Comparison of ENCODE assay signal across 22 mouse cellular contexts in genomic region chr7:121491455-121492005, GRCm38 (mm10).
DNase-seq lines count a peak whose midpoint lies in the region; ATAC-seq and TF ChIP-seq lines count a peak whose summit lies in the region.
"Had no signal": no experiment of that assay in that cellular context is flagged by ENCODE, and none has a peak within 500 bp of the region (broad histone marks: within the 10 kb centered on the region; RNA-seq: fewer than 3 reads in every experiment).

No protein-coding gene starts in this region.

- H3K4me1 ChIP-seq in midbrain, embryonic 13.5 days (replicated peaks) = peaks cover 8% of the 10 kb centered on the region; the same call in 1 of the 2 replicates
- H3K4me1 ChIP-seq in midbrain, embryonic 10.5 days = no peaks in the 10 kb centered on the region
- peaks cover 24% of the 10 kb centered on the region for H3K4me1 ChIP-seq in limb, embryonic 10.5 days
- no peaks in the 10 kb centered on the region; the same call in 1 of the 2 replicates for H3K4me1 ChIP-seq in kidney, adult 2 months (ENCODE audit: control insufficient read depth, insufficient read depth, low read length)
- H3K4me1 ChIP-seq: kidney, embryonic 15.5 days; stomach, embryonic 15.5 days had no signal

- TF ChIP-seq CTCF in kidney, adult 2 months (conservative IDR thresholded peaks at IDR 0.05; ENCODE audit: insufficient read depth, insufficient read length, low read depth, low read length) = no peak

- no peak overlapping the region for H3K4me2 ChIP-seq in midbrain, embryonic 13.5 days (replicated peaks)
- H3K4me2 ChIP-seq: hindbrain, embryonic 14.5 days; kidney, embryonic 15.5 days; neural tube, embryonic 15.5 days; stomach, embryonic 15.5 days had no signal

- H3K9me3 ChIP-seq in midbrain, embryonic 13.5 days = no peaks in the 10 kb centered on the region
- H3K9me3 ChIP-seq in midbrain, embryonic 10.5 days (replicated peaks) = no peaks in the 10 kb centered on the region
- no peaks in the 10 kb centered on the region for H3K9me3 ChIP-seq in limb, embryonic 10.5 days (replicated peaks)
- H3K9me3 ChIP-seq: kidney, embryonic 15.5 days; neural tube, embryonic 15.5 days; stomach, embryonic 15.5 days had no signal

- peak; percentile 24 for DNase-seq in embryo, embryonic 11 days
- DNase-seq in embryo, embryonic 10 days (ENCODE audit: low spot score) = no peak
- DNase-seq in midbrain, embryonic 10.5 days (ENCODE audit: low spot score) = no peak
- peak; percentile 57 for DNase-seq in limb, embryonic 10.5 days (ENCODE audit: low spot score)
- no peak for DNase-seq in kidney, adult 2 months
- no peak for DNase-seq in left cerebral cortex, postnatal 14 days (ENCODE audit: low spot score in 2 of 2)
- DNase-seq: adrenal gland, postnatal 14 days; cerebellum, adult 11 months; cerebellum, adult 9-11 months; kidney, postnatal 36 days; layer of hippocampus, postnatal 36 days; lung, postnatal 4 days; right cerebral cortex, adult 18-20 months; thymus, postnatal 36 days had no signal

- no peak overlapping the region for H3K9ac ChIP-seq in midbrain, embryonic 13.5 days (replicated peaks)
- H3K9ac ChIP-seq: hindbrain, embryonic 14.5 days; kidney, embryonic 15.5 days; neural tube, embryonic 15.5 days; stomach, embryonic 15.5 days had no signal

- 0 out of 2 replicates have a peak overlapping the region, but pooled peaks have one; percentile 7 for H3K27ac ChIP-seq in midbrain, embryonic 13.5 days
- no peak overlapping the region for H3K27ac ChIP-seq in midbrain, embryonic 10.5 days (replicated peaks)
- H3K27ac ChIP-seq in limb, embryonic 10.5 days = peak overlapping the region; percentile 50
- no peak overlapping the region for H3K27ac ChIP-seq in kidney, adult 2 months (ENCODE audit: insufficient read depth, low read depth, low read length)
- H3K27ac ChIP-seq: hindbrain, embryonic 14.5 days; kidney, embryonic 15.5 days; neural tube, embryonic 15.5 days; stomach, embryonic 15.5 days had no signal

- WGBS in midbrain, embryonic 13.5 days = 49% methylated on average over 3 of the region's 3 CpGs
- WGBS in midbrain, embryonic 10.5 days = 63% methylated on average over 3 of the region's 3 CpGs
- WGBS in limb, embryonic 10.5 days = 21% methylated on average over 3 of the region's 3 CpGs
- 41% methylated on average over 3 of the region's 3 CpGs for WGBS in kidney, adult 2 months

- no peak overlapping the region for H3K4me3 ChIP-seq in midbrain, embryonic 13.5 days (replicated peaks)
- no peak overlapping the region for H3K4me3 ChIP-seq in midbrain, embryonic 10.5 days
- no peak overlapping the region for H3K4me3 ChIP-seq in limb, embryonic 10.5 days
- H3K4me3 ChIP-seq in kidney, adult 2 months (ENCODE audit: insufficient read depth, low read depth, low read length) = no peak overlapping the region
- H3K4me3 ChIP-seq: kidney, embryonic 15.5 days; myocyte; neural tube, embryonic 15.5 days; stomach, embryonic 15.5 days had no signal

- 0 out of 2 replicates have a peak, but pooled peaks have one; percentile 48 for ATAC-seq in midbrain, embryonic 13.5 days
- ATAC-seq: forebrain, embryonic 16.5 days; intestine, embryonic 16.5 days had no signal

- TF ChIP-seq POLR2A in kidney, adult 2 months (IDR thresholded peaks at IDR 0.05; ENCODE audit: low read depth, low read length) = no peak

- no peaks in the 10 kb centered on the region for H3K36me3 ChIP-seq in midbrain, embryonic 13.5 days
- H3K36me3 ChIP-seq in midbrain, embryonic 10.5 days = no peaks in the 10 kb centered on the region
- no peaks in the 10 kb centered on the region for H3K36me3 ChIP-seq in limb, embryonic 10.5 days
- H3K36me3 ChIP-seq in kidney, adult 2 months (ENCODE audit: control insufficient read depth, insufficient read depth, low read length) = no peaks in the 10 kb centered on the region
- H3K36me3 ChIP-seq: kidney, embryonic 15.5 days; neural tube, embryonic 15.5 days; stomach, embryonic 15.5 days had no signal

- H3K27me3 ChIP-seq in midbrain, embryonic 13.5 days = no peaks in the 10 kb centered on the region
- H3K27me3 ChIP-seq in midbrain, embryonic 10.5 days (ENCODE audit: low read depth, poor library complexity, severe bottlenecking) = no peaks in the 10 kb centered on the region
- H3K27me3 ChIP-seq in limb, embryonic 10.5 days (ENCODE audit: low read depth, poor library complexity, severe bottlenecking) = no peaks in the 10 kb centered on the region
- H3K27me3 ChIP-seq in kidney, adult 2 months (replicated peaks; ENCODE audit: control insufficient read depth, insufficient read depth, low read length) = no peaks in the 10 kb centered on the region
- H3K27me3 ChIP-seq: kidney, embryonic 15.5 days; neural tube, embryonic 15.5 days; stomach, embryonic 15.5 days had no signal

- intact Hi-C loops in left cerebral cortex, postnatal 14 days (cut with DNase I) = no loop called here

Comparison
In these comparisons a context has a peak if more than half of its experiments do, and no peak if none do; other contexts are left out.
1. DNase-seq: peak in embryo, embryonic 11 days (single experiment) and limb, embryonic 10.5 days (single experiment); none in embryo, embryonic 10 days (single experiment), midbrain, embryonic 10.5 days (single experiment), kidney, adult 2 months (single experiment) and left cerebral cortex, postnatal 14 days (0 of 2).
2. H3K27ac ChIP-seq: peak in midbrain, embryonic 13.5 days (single experiment) and limb, embryonic 10.5 days (single experiment); none in midbrain, embryonic 10.5 days (single experiment) and kidney, adult 2 months (single experiment).